Mouse (Mus musculus): ENCODE results near the gene Cldn4. TPM values are rescaled to one million over a fixed set of nuclear protein-coding genes. Genes with fewer than 3 reads are reported as not detected.

The Cldn4 gene
- polyA plus RNA-seq (2012; rRNA removed) = 9.2 and 18.9 TPM in 2 replicates

DNA sequence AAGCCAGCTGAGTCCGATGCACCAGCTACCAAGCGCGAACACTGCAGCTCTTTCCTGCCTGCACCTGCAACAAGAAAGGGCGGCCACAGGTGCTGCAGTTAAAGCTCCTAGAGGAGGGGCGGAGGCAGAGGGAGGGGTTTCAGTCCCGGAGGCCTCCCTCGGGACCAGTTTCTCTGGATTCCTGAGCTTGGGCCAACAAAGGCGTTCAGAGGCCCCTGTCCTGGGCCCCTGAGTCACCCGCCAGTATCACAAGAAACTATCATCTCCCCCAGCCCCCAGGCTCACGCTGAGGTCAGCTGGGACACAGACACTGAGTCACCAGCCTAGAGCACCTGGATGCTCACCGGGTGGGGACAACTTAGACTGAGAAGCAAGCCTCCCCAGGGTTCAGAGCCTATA is at the start of gene Cldn4:
TSS of gene Cldn4 (minus strand) at position 78 of the 399 bp plus-strand sequence.
- 45% methylated on average over 11 of the region's 11 CpGs for whole genome bisulfite sequencing
- peaks cover 10% of the 10 kb centered on the region for H3K4me1 ChIP-seq (ENCODE audit: control insufficient read depth, insufficient read depth, low read length)
- peak; percentile 39 for DNase-seq

DNA sequence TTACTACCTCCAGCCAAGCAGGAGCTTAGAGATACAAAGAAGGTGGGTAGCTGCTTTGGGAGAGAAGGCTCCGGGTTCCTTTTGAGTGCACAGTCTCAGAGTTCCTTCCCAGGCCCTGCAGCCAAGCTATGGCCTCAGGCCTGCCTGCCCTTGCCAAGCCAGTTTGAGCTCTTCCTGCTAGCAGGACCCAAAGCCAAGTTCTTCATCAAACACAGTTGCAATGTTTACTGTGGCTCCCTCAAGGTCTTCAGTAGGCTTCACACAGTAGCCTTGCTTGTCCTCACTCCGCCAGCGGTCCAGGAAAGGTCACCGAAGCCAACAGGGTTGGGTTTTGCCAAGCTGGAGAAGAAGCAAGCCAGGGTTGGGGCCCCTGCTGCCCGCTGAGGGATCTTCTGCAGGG is 45.8 kb upstream of the Cldn4 start:
- H3K4me1 ChIP-seq (ENCODE audit: control insufficient read depth, insufficient read depth, low read length) = peaks cover 8% of the 10 kb centered on the region
- no peak for DNase-seq
- TF ChIP-seq CTCF (IDR thresholded peaks at IDR 0.05; ENCODE audit: insufficient read depth, low read length) = no peak
- no peak; the same call in 1 of the 2 replicates for TF ChIP-seq POLR2A (IDR thresholded peaks at IDR 0.05; ENCODE audit: borderline replicate concordance, extremely low read depth, low read depth, low read length)

More for the DNA sequence above, at the start of gene Cldn4:
- TF ChIP-seq CTCF (IDR thresholded peaks at IDR 0.05; ENCODE audit: insufficient read depth, low read length) (no peak), POLR2A (IDR thresholded peaks at IDR 0.05; ENCODE audit: borderline replicate concordance, extremely low read depth, low read depth, low read length) (peak; percentile 45; the same call in 1 of the 2 replicates)
- peak within 1 kb of the TSS; percentile 40 for H3K4me3 ChIP-seq (replicated peaks; ENCODE audit: extremely low read depth, low read depth, low read length)

DNA sequence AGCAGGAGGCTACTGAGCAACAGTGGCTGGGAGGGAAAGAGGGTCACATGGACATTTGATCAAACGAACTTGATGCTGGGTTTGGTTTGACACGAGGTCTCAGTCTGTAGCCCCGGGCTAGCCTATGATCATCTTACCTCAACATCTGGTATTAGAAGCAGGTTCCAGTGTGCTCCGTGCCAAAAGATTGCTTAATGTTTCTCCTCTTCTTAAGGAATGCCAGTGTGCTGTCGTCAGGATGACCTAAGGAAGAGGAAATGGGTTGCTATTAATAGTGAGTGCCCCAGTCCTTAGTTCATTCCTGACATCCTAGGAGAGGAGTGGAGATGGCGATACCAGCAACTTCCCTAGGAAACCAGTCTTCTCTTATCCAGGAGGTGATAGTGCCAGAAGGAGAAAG is 43.0 kb upstream of the Cldn4 start:
- no peak for DNase-seq
- Histone ChIP-seq H3K4me1 (ENCODE audit: control insufficient read depth, insufficient read depth, low read length) (peaks cover 15% of the 10 kb centered on the region), H3K4me3 (replicated peaks; ENCODE audit: extremely low read depth, low read depth, low read length) (no peak overlapping the region)
- no peak for TF ChIP-seq POLR2A (IDR thresholded peaks at IDR 0.05; ENCODE audit: borderline replicate concordance, extremely low read depth, low read depth, low read length)
- TF ChIP-seq CTCF (IDR thresholded peaks at IDR 0.05; ENCODE audit: insufficient read depth, low read length) = no peak
- WGBS = 14% methylated on average over 6 of the region's 6 CpGs

More for the DNA sequence above, 45.8 kb upstream of the Cldn4 start:
- 55% methylated on average over 5 of the region's 5 CpGs for WGBS
- H3K4me3 ChIP-seq (replicated peaks; ENCODE audit: extremely low read depth, low read depth, low read length) = no peak overlapping the region

DNA sequence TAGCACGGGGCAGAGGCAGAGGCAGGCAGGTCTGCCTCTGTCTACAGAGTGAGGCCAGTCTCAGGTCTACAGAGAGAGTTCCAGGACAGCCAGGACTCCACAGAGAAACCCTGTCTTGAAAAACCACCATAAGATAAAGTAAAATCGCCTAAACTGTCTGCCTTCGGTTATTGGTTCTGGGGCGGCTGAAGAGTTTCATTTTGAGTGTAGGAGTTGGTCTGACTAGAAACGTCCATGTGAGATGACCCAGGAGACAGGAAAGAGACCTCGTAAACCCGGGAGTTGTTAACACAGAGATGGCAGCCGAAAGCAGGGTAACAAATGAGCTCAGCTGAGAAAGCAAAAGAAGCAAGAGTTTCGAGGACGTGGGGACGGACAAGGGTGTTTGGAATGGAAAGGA is 42.4 kb upstream of the Cldn4 start:
- H3K4me1 ChIP-seq (ENCODE audit: control insufficient read depth, insufficient read depth, low read length) = peaks cover 17% of the 10 kb centered on the region
- DNase-seq = no peak
- H3K4me3 ChIP-seq (replicated peaks; ENCODE audit: extremely low read depth, low read depth, low read length) = peak overlapping the region; percentile 40
- TF ChIP-seq POLR2A (IDR thresholded peaks at IDR 0.05; ENCODE audit: borderline replicate concordance, extremely low read depth, low read depth, low read length) (no peak), CTCF (IDR thresholded peaks at IDR 0.05; ENCODE audit: insufficient read depth, low read length) (no peak)
- WGBS = 37% methylated on average over 11 of the region's 11 CpGs

DNA sequence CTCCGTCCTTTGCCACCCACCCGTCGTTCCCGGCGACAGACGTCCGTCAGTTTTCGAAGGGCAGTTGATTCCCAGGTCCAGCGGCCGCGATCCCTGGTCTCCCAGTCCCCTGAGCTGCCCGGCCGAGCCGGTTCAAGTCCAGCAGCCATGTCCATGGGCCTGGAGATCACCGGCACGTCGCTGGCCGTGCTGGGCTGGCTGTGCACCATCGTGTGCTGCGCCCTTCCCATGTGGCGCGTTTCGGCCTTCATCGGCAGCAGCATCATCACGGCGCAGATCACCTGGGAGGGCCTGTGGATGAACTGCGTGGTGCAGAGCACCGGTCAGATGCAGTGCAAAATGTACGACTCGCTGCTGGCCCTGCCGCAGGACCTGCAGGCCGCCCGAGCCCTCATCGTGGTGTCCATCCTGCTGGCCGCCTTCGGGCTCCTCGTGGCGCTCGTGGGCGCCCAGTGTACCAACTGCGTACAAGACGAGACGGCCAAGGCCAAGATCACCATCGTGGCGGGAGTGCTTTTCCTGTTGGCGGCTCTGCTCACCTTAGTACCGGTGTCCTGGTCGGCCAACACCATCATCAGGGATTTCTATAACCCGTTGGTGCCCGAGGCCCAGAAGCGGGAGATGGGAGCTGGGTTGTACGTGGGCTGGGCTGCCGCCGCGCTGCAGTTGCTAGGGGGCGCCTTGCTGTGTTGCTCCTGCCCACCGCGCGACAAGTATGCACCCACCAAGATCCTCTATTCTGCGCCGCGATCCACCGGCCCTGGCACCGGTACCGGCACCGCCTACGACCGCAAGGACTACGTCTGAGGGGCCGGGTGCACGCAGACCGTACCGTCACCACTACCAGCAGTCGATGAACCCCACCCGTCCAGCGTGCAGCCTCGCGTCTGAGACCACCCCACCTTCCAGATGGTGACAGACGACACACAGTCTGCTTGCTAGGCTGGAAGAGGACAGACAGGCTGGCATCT is 39.8 kb upstream of the Cldn4 start:
- TF ChIP-seq POLR2A (IDR thresholded peaks at IDR 0.05; ENCODE audit: borderline replicate concordance, extremely low read depth, low read depth, low read length) (peak; percentile 50; the same call in 1 of the 2 replicates), CTCF (IDR thresholded peaks at IDR 0.05; ENCODE audit: insufficient read depth, low read length) (no peak)
- Histone ChIP-seq H3K4me3 (replicated peaks; ENCODE audit: extremely low read depth, low read depth, low read length) (peak overlapping the region; percentile 74), H3K4me1 (ENCODE audit: control insufficient read depth, insufficient read depth, low read length) (peaks cover 14% of the 10 kb centered on the region)
- WGBS = 6% methylated on average over 79 of the region's 79 CpGs
- DNase-seq = peak; percentile 63

DNA sequence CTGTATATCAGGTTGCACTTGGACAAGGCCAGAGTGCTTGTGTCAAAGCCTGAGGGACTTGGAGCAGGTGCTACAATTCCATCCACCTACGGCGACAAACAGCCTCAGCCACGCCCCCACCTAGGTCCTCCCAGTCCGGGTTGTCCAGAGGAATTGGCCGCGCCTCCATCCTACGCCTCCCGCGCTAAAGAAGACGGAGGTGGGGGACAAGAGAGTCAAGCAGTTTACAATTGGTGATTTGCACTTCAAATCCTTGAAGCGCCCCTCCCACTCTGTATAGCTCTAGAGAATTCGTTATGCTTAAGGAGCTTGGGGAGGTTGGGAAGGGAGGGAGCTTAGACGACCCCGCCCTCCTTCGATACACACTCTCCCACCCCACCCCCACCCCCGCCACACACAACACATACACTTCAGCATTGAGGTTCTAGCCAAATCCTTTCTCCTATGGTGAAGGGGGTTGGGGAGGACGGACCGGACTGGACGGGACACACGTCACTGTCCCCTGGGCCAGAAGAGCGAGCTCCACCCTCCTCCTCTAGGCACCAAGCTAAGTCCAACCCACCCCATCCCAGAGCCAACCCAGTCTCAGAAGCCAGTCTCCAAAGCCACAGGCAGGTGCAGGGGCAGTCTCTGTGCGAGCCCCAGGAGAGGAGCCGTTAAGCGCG is 39.0 kb upstream of the Cldn4 start, which contains the start of gene Cldn3:
TSS of gene Cldn3 (plus strand) at position 582 of the 665 bp plus-strand sequence.
- 3% methylated on average over 25 of the region's 25 CpGs for WGBS
- DNase-seq = peak; percentile 82
- TF ChIP-seq CTCF (IDR thresholded peaks at IDR 0.05; ENCODE audit: insufficient read depth, low read length) = no peak
- peak; percentile 95 for TF ChIP-seq POLR2A (IDR thresholded peaks at IDR 0.05; ENCODE audit: borderline replicate concordance, extremely low read depth, low read depth, low read length)
- peaks cover 14% of the 10 kb centered on the region for H3K4me1 ChIP-seq (ENCODE audit: control insufficient read depth, insufficient read depth, low read length)
- peak within 1 kb of the TSS; percentile 74 for H3K4me3 ChIP-seq (replicated peaks; ENCODE audit: extremely low read depth, low read depth, low read length)

DNA sequence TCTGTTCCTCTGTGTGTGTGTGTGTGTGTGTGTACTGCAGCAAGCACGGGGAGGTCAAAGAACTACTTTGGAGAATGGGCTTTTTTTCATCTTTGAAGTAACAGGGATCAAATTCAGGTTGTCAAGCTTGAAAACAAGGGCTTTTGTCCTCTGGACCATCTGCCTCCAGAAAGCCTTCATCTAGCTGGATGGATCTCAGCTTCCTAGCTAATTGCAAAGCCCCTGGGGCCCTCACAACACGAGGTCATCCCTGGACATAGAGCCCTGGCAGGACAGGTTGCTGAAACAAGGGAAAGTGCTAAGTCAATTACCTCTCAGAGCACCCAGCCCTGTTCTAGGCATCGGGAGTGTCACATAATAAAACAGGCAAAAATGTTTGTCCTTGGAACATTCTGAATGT is 37.0 kb upstream of the Cldn4 start:
- Histone ChIP-seq H3K4me3 (replicated peaks; ENCODE audit: extremely low read depth, low read depth, low read length) (no peak overlapping the region), H3K4me1 (ENCODE audit: control insufficient read depth, insufficient read depth, low read length) (peaks cover 9% of the 10 kb centered on the region; the same call in 1 of the 2 replicates)
- WGBS = 35% methylated on average over 3 of the region's 3 CpGs
- TF ChIP-seq POLR2A (IDR thresholded peaks at IDR 0.05; ENCODE audit: borderline replicate concordance, extremely low read depth, low read depth, low read length) (no peak), CTCF (IDR thresholded peaks at IDR 0.05; ENCODE audit: insufficient read depth, low read length) (no peak)
- no peak for DNase-seq

DNA sequence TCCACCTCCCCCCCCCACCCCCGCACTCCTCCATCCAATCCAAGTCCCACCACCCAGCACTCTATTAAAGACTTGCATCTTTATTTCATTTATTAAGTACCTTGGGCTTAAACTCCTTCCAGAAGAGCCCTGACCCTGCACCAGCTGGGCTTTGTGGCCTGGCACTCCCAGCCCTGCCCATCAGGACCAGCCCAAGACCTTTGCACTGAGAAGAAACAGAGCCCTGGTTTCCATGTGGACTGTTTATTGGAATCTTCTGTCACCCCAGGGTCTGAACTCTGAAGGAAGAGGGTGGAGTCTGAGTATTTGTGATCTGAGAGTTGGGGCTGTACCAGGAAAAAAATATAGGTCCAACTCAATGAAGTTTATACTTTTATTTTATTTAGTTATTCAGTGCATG is 36.4 kb upstream of the Cldn4 start:
- Histone ChIP-seq H3K4me3 (replicated peaks; ENCODE audit: extremely low read depth, low read depth, low read length) (no peak overlapping the region), H3K4me1 (ENCODE audit: control insufficient read depth, insufficient read depth, low read length) (peaks cover 9% of the 10 kb centered on the region; the same call in 1 of the 2 replicates)
- no peak for TF ChIP-seq POLR2A (IDR thresholded peaks at IDR 0.05; ENCODE audit: borderline replicate concordance, extremely low read depth, low read depth, low read length)
- TF ChIP-seq CTCF (IDR thresholded peaks at IDR 0.05; ENCODE audit: insufficient read depth, low read length) = no peak
- WGBS = 85% methylated on average over 1 of the region's 1 CpGs
- DNase-seq = no peak

DNA sequence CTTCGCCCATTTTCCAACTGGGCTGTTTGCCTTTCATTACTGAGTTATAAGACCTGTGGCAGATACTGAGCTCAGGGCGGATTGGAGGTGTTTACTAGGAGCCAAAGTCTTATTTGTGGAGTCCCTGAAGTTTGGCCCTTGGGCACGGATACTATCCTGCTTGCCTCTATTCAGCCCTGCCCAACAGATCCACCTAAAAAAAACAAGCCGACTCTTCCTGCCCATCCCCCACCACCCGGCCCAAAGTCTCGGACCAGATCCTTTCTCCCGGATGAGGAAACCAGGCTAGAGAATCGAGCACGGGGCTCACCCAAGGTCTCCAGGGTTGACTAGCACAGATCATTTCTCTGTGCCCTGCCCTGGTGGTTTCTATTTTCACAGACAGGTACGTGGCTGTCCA is 34.4 kb upstream of the Cldn4 start:
- no peak for DNase-seq
- H3K4me1 ChIP-seq (ENCODE audit: control insufficient read depth, insufficient read depth, low read length) = peaks cover 4% of the 10 kb centered on the region; the same call in 1 of the 2 replicates
- 48% methylated on average over 10 of the region's 10 CpGs for WGBS
- no peak overlapping the region for H3K4me3 ChIP-seq (replicated peaks; ENCODE audit: extremely low read depth, low read depth, low read length)
- no peak for TF ChIP-seq CTCF (IDR thresholded peaks at IDR 0.05; ENCODE audit: insufficient read depth, low read length)
- TF ChIP-seq POLR2A (IDR thresholded peaks at IDR 0.05; ENCODE audit: borderline replicate concordance, extremely low read depth, low read depth, low read length) = no peak
